Mouse (Mus musculus) midbrain, embryonic 16.5 days (tissue): Measurements from ENCODE around the gene Htra3. TPM values are rescaled to one million over a fixed set of nuclear protein-coding genes. Genes with fewer than 3 reads are reported as not detected.

ENCODE experiments used
- ATAC-seq: fragments of 200-750 bp; cut with Nextera tagmentation; 2 replicates; pipeline ENCODE4 v1.8.0; 2017; ENCODE audit warnings: moderate TSS enrichment
- H3K27ac ChIP-seq: fragments of 300-500 bp; sonication (generic); 2 replicates; pipeline ENCODE4 v1.5.1; 2014; ENCODE audit warnings: mild to moderate bottlenecking, low read length, mixed read lengths
- H3K27me3 ChIP-seq: fragments of 300-500 bp; sonication (generic); 2 replicates; pipeline ENCODE4 v1.6.1; 2014; ENCODE audit warnings: low read depth, low read length, mixed read lengths; ENCODE audit not compliant: control insufficient read depth, insufficient read depth
- H3K36me3 ChIP-seq: fragments of 300-500 bp; sonication (generic); 2 replicates; pipeline ENCODE4 v1.6.1; 2014; ENCODE audit warnings: mild to moderate bottlenecking, low read length, moderate library complexity, mixed read lengths; ENCODE audit not compliant: control insufficient read depth, insufficient read depth
- H3K4me1 ChIP-seq: fragments of 300-500 bp; sonication (generic); 2 replicates; pipeline ENCODE4 v1.6.1; 2014; ENCODE audit warnings: mild to moderate bottlenecking, low read length, mixed read lengths; ENCODE audit not compliant: control insufficient read depth, insufficient read depth
- H3K4me2 ChIP-seq: fragments of 300-500 bp; sonication (generic); 2 replicates; pipeline ENCODE4 v1.6.1; 2014; ENCODE audit warnings: mild to moderate bottlenecking, low read length, mixed read lengths
- H3K4me3 ChIP-seq: fragments of 300-500 bp; sonication (generic); 2 replicates; pipeline ENCODE4 v1.5.1; 2014; ENCODE audit warnings: low read depth, mild to moderate bottlenecking, low read length, moderate library complexity, mixed read lengths
- H3K9ac ChIP-seq: fragments of 300-500 bp; sonication (generic); 2 replicates; pipeline ENCODE4 v1.6.1; 2014; ENCODE audit warnings: low read depth, low read length, mixed read lengths
- H3K9me3 ChIP-seq: fragments of 300-500 bp; sonication (generic); replicated peaks from 2 replicates; pipeline ENCODE4 v1.6.1; 2014; ENCODE audit warnings: mild to moderate bottlenecking, low read length, mixed read lengths; ENCODE audit not compliant: control insufficient read depth, poor library complexity, severe bottlenecking
- WGBS: fragments of 180-500 bp; shearing (Covaris S2); extraction: QIAGEN DNeasy Blood & Tissue Kit; methylation state at CpG from one replicate; pipeline ENCODE4 v1.1.7; 2014; 5-methylcytosine and 5-hydroxymethylcytosine counted together
- polyA plus RNA-seq: library from polyadenylated mRNA; unstranded; fragments of >200 nt; fragmentation: Nextera tagmentation; extraction: Ambion mirVana; gene quantifications from 2 replicates; pipeline ENCODE4 v1.2.1, GENCODE M21; 2015

Gene Htra3
- polyA plus RNA-seq, 1 experiment from 2014 or later = 15.7 TPM

DNA sequence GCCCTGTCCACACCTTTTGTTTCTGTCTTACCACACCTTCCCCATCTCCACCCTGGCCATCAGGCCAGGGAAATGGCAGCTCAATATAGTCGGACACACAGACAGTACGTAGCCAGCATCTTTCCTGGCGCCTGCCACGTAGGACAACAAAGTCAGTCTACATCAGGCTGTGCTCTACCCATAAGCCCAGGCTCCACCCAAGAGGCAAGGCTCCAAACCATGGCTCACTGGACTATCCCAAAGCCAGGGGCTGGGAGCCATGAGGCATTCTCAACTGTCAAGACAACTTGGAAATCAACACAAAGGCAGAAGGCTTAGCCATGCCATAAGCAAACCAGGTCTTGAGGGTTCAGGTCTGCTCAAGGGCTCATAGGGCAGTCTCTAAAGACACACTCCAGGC is 24.2 kb upstream of the Htra3 start:
- Histone ChIP-seq H3K36me3 (no peaks in the 10 kb centered on the region), H3K27ac (no peak overlapping the region), H3K9me3 (no peaks in the 10 kb centered on the region), H3K4me1 (no peaks in the 10 kb centered on the region), H3K27me3 (no peaks in the 10 kb centered on the region), H3K4me2 (no peak overlapping the region), H3K9ac (no peak overlapping the region), H3K4me3 (no peak overlapping the region)
- no peak for ATAC-seq
- whole genome bisulfite sequencing = 95% methylated on average over 4 of the region's 4 CpGs

- no peaks in the 10 kb centered on the region for H3K9me3 ChIP-seq
- no peak overlapping the region for H3K27ac ChIP-seq
- no peak overlapping the region for H3K4me3 ChIP-seq
- H3K4me2 ChIP-seq = no peak overlapping the region
- H3K9ac ChIP-seq = no peak overlapping the region
- ATAC-seq = no peak
- H3K4me1 ChIP-seq = no peaks in the 10 kb centered on the region
- H3K36me3 ChIP-seq = no peaks in the 10 kb centered on the region
- H3K27me3 ChIP-seq = no peaks in the 10 kb centered on the region
- 86% methylated on average over 8 of the region's 8 CpGs for WGBS
These were observed 23.6 kb upstream of the Htra3 start for GRCm38 (mm10) chr5:35703183-35703582.

DNA sequence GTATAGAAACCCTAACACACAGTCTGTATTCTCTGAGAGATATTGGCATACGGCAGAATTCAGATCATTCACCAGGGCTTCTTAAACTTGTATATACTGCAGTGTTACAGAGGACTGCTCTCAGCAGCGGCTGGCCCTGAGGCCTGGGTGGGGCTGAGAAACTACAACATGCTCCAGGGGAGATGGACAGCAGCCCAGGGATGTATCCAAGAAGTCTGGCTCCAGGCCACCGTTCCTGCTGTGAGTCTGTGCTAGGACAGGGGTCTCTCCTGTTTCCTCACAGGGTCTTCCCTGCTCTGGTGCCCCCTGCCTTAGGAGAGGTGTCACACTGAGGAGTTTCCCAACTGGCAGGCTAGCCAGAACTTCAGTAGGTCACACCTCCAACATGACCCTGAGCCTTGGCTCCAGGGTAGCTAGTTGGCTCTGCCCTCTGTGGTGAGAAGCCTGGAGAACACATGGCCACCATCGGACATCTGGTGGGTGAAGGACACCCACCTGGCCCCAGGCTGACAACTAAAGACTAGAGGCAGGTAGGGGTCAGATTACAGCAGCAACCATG is 23.1 kb upstream of the Htra3 start:
- Histone ChIP-seq H3K36me3 (no peaks in the 10 kb centered on the region), H3K4me3 (no peak overlapping the region), H3K27ac (no peak overlapping the region), H3K9me3 (no peaks in the 10 kb centered on the region), H3K27me3 (no peaks in the 10 kb centered on the region), H3K4me1 (no peaks in the 10 kb centered on the region), H3K4me2 (no peak overlapping the region), H3K9ac (no peak overlapping the region)
- WGBS = 82% methylated on average over 4 of the region's 4 CpGs
- ATAC-seq = no peak

DNA sequence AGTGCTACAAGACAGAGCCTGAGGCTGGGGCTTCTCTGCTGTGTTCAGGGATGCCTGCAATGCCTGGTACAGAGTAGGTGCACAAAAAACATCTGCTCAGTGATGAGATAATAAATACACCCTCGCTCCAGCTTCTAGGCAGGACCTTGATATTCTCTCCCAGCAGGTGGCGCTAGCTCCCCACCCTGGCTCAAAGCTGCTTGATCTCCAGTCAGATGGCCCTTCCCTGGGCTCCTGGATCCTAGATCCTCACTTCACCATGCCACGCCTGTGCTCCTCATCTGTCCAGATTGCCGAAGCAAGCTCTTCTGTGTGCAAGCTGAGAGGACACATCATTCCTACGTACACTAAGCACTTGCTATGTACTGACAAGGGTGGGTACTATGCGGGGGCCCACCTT is 21.5 kb upstream of the Htra3 start:
- no peak overlapping the region for H3K9ac ChIP-seq
- WGBS = 44% methylated on average over 6 of the region's 6 CpGs

GRCm38 (mm10) chr5:35695815-35696214 is 16.2 kb upstream of the Htra3 start:
- no peak for ATAC-seq
- Histone ChIP-seq H3K36me3 (no peaks in the 10 kb centered on the region), H3K4me2 (no peak overlapping the region), H3K27me3 (no peaks in the 10 kb centered on the region), H3K4me1 (no peaks in the 10 kb centered on the region), H3K4me3 (no peak overlapping the region), H3K27ac (no peak overlapping the region), H3K9me3 (no peaks in the 10 kb centered on the region), H3K9ac (no peak overlapping the region)
- 22% methylated on average over 5 of the region's 5 CpGs for WGBS

More for the DNA sequence above, 21.5 kb upstream of the Htra3 start:
- no peaks in the 10 kb centered on the region for H3K27me3 ChIP-seq
- no peak overlapping the region for H3K27ac ChIP-seq
- H3K4me3 ChIP-seq = no peak overlapping the region
- ATAC-seq = no peak
- H3K9me3 ChIP-seq = no peaks in the 10 kb centered on the region
- no peak overlapping the region for H3K4me2 ChIP-seq
- no peaks in the 10 kb centered on the region for H3K4me1 ChIP-seq
- no peaks in the 10 kb centered on the region for H3K36me3 ChIP-seq

GRCm38 (mm10) chr5:35693638-35694037 is 14.1 kb upstream of the Htra3 start:
- Histone ChIP-seq H3K9ac (no peak overlapping the region), H3K9me3 (no peaks in the 10 kb centered on the region), H3K4me2 (no peak overlapping the region), H3K27me3 (no peaks in the 10 kb centered on the region), H3K27ac (no peak overlapping the region), H3K4me3 (no peak overlapping the region), H3K4me1 (no peaks in the 10 kb centered on the region), H3K36me3 (no peaks in the 10 kb centered on the region)
- no peak for ATAC-seq
- 84% methylated on average over 4 of the region's 4 CpGs for WGBS

GRCm38 (mm10) chr5:35691246-35691645 is 11.7 kb upstream of the Htra3 start:
- Histone ChIP-seq H3K9me3 (no peaks in the 10 kb centered on the region), H3K4me3 (no peak overlapping the region), H3K4me2 (no peak overlapping the region), H3K27ac (no peak overlapping the region), H3K9ac (no peak overlapping the region), H3K4me1 (no peaks in the 10 kb centered on the region), H3K36me3 (no peaks in the 10 kb centered on the region), H3K27me3 (no peaks in the 10 kb centered on the region)
- no peak for ATAC-seq
- 70% methylated on average over 11 of the region's 11 CpGs for WGBS

- Histone ChIP-seq H3K9ac (no peak overlapping the region), H3K4me3 (no peak overlapping the region), H3K27ac (no peak overlapping the region), H3K4me2 (no peak overlapping the region), H3K27me3 (no peaks in the 10 kb centered on the region), H3K4me1 (no peaks in the 10 kb centered on the region), H3K9me3 (no peaks in the 10 kb centered on the region), H3K36me3 (no peaks in the 10 kb centered on the region)
- WGBS = 84% methylated on average over 8 of the region's 8 CpGs
- ATAC-seq = no peak
These were observed 11.0 kb upstream of the Htra3 start for GRCm38 (mm10) chr5:35690485-35691165.

GRCm38 (mm10) chr5:35689374-35689773 is 9.8 kb upstream of the Htra3 start:
- H3K27me3 ChIP-seq = no peaks in the 10 kb centered on the region
- H3K9me3 ChIP-seq = no peaks in the 10 kb centered on the region
- ATAC-seq = no peak
- H3K4me2 ChIP-seq = no peak overlapping the region
- H3K27ac ChIP-seq = no peak overlapping the region
- H3K36me3 ChIP-seq = no peaks in the 10 kb centered on the region
- no peaks in the 10 kb centered on the region for H3K4me1 ChIP-seq
- no peak overlapping the region for H3K9ac ChIP-seq
- H3K4me3 ChIP-seq = no peak overlapping the region
